Mouse (Mus musculus): Measurements from ENCODE around the gene Glt28d2. TPM values are rescaled to one million over a fixed set of nuclear protein-coding genes. Genes with fewer than 3 reads are reported as not detected.

The Glt28d2 gene
- polyA plus RNA-seq, 1 experiment from 2014 or later: 2.0 TPM

Other genes with a start within 250 kb of the Glt28d2 start
- 3.4 and 3.5 TPM in 2 replicates for gene Fam160a1, start 70.2 kb downstream of the Glt28d2 start, polyA plus RNA-seq (2015; fragmentation: Nextera tagmentation; extraction: Ambion mirVana)
- 4.6 and 8.0 TPM in 2 replicates for gene Gm37240, start within 50 bp of the Glt28d2 start, polyA plus RNA-seq (2015; fragmentation: Nextera tagmentation; extraction: Ambion mirVana)
- 25.2 and 26.7 TPM in 2 replicates for gene Sh3d19, start 83.6 kb upstream of the Glt28d2 start, polyA plus RNA-seq (2015; fragmentation: Nextera tagmentation; extraction: Ambion mirVana)
- gene Prss48, start 115.0 kb upstream of the Glt28d2 start, polyA plus RNA-seq (2015; fragmentation: Nextera tagmentation; extraction: Ambion mirVana): 0.16 and 0.23 TPM in 2 replicates